Mouse (Mus musculus): Measurements from ENCODE around the gene Sgcd.

DNA sequence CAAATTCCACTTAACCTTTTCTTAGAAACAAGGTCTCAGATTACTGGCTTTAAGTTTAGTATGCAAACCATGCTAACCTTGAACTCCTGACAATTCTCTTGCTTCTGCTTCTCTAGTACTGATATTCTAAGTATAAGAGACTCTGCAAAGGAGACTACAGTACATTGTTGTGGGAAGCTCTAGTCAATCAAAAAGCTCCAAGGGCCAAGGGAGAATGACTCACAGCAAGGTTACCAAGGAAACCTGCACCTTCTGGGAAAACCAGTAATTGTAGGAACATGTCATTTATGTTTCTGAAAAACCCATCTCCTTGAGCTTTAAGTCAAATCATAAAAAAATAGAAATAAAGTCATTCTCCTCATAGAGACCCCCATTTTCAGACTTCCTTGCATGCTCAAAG is 178.5 kb downstream of the Sgcd start:
- TF ChIP-seq POLR2A (IDR thresholded peaks at IDR 0.05; ENCODE audit: extremely low read depth, insufficient read depth, low read length) (no peak), CTCF (IDR thresholded peaks at IDR 0.05; ENCODE audit: extremely low read depth, insufficient read depth, low read length) (no peak)

All from cortical plate, adult 2 months (tissue).